Mouse (Mus musculus): ENCODE data around the gene Tor1a.
A peak's percentile ranks its signal among the peaks of the same experiment; 100 is the strongest.

- TF ChIP-seq POLR2A (IDR thresholded peaks at IDR 0.05; ENCODE audit: insufficient read length, low read depth), result peak; percentile 96
- TF ChIP-seq TCF12 (IDR thresholded peaks at IDR 0.05; ENCODE audit: insufficient read depth, poor library complexity, severe bottlenecking), result no peak
- TF ChIP-seq MYOD1 (IDR thresholded peaks at IDR 0.05; ENCODE audit: control insufficient read depth in 1 of 3, insufficient read length in 2 of 3, low read depth in 2 of 3), result peak in 1 of 3 experiments; percentile 24
- no peak for TF ChIP-seq MAX (IDR thresholded peaks at IDR 0.05; ENCODE audit: low read depth)
- peak; percentile 96 for TF ChIP-seq POLR2AphosphoS2 (IDR thresholded peaks at IDR 0.05; ENCODE audit: insufficient read length, low read depth)
- peak; percentile 30 for TF ChIP-seq E2F4 (IDR thresholded peaks at IDR 0.05; ENCODE audit: insufficient read depth)
- TF ChIP-seq TCF3 (IDR thresholded peaks at IDR 0.05; ENCODE audit: insufficient read length, low read depth), result no peak
- no peak for TF ChIP-seq USF1 (IDR thresholded peaks at IDR 0.05; ENCODE audit: low read depth)
- no peak for TF ChIP-seq CEBPB (IDR thresholded peaks at IDR 0.05; ENCODE audit: insufficient read depth, poor library complexity, severe bottlenecking)
- no peak for TF ChIP-seq REST (IDR thresholded peaks at IDR 0.05; ENCODE audit: insufficient read depth, insufficient read length)
- no peak for TF ChIP-seq MYOG (IDR thresholded peaks at IDR 0.05; ENCODE audit: control insufficient read depth in 1 of 3, insufficient read depth in 1 of 3, insufficient read length in 2 of 3, low read depth in 2 of 3)
- TF ChIP-seq SRF (IDR thresholded peaks at IDR 0.05; ENCODE audit: control insufficient read depth, insufficient read length, low read depth), result no peak
Measured at GRCm38 (mm10) chr2:30967352-30968327, at the start of gene Tor1a.
